Mouse (Mus musculus): ENCODE measurements around the gene Exoc3l.

DNA sequence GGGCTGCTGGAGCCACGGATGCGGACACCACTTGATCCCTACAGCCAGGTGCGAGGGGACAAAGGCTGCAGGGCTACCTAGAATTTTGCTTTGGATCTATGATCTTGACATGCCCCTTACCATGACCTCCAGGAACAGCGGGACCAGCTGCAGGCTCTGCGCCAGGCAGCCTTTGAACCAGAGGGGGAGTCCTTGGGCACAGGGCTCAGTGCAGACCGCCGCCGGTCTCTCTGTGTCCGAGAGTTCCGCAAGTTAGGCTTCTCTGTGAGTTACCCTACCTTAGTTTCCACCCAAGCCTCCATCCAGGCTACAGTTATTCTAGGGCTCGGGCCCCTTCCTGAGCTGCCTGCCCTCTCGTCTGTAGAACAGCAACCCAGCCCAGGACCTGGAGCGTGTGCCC lies 11.8 kb upstream of the Exoc3l start:
- TF ChIP-seq POLR2A (IDR thresholded peaks at IDR 0.05; ENCODE audit: insufficient read depth, low read depth, low read length), result no peak
- TF ChIP-seq CTCF (IDR thresholded peaks at IDR 0.05; ENCODE audit: insufficient read depth, low read depth, low read length), result no peak
